Mouse (Mus musculus): Measurements from ENCODE around the gene Napb.
"Not testable (repeated sequence)": the region's sequence is repeated elsewhere in the genome, so short reads cannot be mapped to it uniquely, and the experiment has no call there.

Napb gene

DNA sequence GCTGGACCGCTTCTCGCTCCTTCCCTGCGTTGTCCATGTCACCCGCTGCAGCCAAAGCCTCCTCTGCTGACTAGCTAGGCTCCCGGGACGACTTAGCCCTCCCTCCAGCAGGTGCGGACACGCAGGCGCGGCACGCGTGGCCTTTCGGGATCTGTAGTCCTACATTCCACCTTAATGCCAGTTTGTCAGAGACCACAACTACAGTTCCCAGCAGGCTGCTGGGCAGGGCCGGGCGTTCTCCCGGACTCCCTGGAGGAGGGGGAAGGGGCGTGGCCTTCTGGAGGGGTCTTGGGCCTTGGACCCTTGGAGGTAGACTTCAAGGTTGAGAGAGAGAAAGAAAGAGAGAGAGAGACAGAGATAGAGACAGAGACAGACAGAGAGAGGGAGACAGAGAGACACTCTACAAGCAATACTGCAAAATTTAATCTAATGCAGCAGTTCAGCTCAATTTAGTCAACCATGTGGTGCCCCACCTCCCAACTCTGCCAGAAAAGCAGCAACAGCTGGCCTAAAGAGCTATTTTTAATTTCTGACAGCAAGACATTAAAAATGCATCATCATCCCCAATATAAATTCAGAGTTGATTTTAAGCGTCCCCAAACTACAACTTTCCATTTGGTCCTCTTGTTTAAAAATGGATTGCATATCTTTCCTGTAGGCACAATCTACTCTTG lies at the start of gene Napb:
Gene Napb (minus strand): TSS at position 141 of the 674 bp plus-strand sequence.
- DNase-seq = peak; percentile 95

DNA sequence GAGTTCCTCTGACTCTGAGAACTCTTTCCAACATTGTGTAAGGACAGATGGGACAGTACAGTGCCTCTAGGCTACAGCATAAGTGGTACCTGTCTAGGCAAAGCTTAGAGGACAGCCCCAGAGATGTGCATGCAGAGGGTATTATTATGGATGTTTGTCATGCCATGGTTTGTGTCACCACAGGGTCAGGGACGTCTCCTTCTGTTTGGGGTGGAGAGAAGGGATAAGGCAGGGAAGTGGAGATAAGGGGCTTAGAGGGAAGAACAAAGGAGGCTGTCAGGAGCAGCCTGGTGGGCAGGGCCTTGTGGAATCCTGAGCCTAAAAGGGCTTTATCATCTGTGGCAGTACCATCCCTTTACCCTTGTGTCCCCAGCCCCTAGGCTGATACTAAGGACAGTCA lies 49.4 kb upstream of the Napb start, which contains the start of gene 8030411F24Rik:
Gene 8030411F24Rik (plus strand): TSS at position 301 of the 400 bp plus-strand sequence.
- no peak for DNase-seq

DNA sequence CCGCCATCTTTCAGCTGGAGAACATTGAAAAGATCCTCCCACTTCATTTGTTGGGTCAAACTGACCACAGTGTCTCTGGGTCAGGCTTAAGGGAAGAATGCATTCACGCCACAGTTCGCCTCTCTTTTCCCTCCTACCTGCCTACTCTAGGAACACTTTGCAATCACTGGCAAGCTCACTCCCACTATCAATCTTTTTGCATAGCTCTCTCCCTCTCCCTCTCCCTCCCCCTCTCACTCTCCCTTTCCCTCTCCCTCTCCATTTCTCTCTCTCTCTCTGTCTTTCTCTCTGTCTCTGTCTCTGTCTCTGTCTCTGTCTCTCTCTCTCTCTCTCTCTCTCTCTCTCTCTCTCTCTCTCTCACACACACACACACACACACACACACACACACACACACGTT lies 39.1 kb upstream of the Napb start, which contains the start of gene Cst11:
Gene Cst11 (minus strand): TSS at position 101 of the 400 bp plus-strand sequence.
- not testable (repeated sequence) for DNase-seq

DNA sequence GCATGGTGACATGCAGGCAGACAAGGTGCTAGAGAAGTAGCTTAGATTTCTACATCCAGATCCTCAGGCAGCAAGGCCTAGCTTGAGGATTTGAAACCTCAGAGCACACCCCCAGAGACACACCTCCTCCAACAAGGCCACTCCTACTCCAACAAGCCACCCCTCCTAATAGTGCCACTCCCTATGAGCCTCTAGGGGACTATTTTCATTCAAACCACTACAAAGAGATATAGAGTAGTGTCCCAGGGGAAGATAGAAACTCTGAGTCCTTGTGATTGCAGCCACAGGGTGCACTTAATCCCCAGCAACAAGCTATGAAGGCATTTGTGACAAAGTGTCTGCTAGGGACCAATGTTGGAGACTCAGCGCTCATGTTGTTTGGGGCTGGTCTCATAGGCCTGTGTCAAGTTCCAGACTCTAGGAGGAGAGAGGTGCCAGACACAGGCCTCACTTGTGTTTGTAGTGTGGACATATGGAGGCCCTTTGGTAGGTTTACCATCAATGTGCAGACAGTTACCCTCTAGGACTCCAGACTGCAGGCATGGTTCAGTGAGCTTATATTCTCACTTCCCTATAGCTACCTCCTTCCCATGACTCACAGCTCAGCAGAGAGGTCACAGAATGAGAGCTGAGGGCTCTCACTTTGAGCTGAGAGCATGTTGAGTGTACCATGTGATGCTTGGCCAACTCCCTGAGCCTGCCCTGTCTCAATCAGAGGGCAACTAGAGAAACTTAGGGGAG lies 31.6 kb upstream of the Napb start:
- peak; percentile 45 for DNase-seq

DNA sequence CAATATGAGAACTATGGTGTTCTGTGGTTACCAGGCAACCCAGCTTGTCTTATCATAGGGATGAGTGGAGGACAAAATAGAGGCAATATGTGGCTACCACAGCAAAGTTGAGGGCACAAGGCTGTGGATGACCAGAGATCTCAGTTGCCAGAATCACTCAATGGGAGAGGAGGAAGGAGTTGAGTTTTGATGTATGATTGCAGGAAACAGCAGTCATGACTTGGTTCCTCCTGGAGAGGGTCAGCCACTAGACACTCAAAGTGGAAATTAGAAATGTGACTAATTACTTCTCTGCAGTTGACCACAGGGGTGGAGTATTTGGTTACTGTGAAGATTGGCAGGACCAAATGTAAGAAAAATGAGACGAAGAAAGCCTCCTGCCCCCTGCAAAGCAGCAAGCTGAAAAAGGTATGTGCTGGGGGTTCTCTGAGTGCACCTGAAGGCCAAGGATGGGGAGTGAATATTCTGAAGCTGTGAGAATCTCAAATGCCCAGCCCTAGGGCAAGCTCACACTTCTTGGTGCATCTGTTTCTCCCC lies 22.1 kb upstream of the Napb start:
- DNase-seq = no peak

DNA sequence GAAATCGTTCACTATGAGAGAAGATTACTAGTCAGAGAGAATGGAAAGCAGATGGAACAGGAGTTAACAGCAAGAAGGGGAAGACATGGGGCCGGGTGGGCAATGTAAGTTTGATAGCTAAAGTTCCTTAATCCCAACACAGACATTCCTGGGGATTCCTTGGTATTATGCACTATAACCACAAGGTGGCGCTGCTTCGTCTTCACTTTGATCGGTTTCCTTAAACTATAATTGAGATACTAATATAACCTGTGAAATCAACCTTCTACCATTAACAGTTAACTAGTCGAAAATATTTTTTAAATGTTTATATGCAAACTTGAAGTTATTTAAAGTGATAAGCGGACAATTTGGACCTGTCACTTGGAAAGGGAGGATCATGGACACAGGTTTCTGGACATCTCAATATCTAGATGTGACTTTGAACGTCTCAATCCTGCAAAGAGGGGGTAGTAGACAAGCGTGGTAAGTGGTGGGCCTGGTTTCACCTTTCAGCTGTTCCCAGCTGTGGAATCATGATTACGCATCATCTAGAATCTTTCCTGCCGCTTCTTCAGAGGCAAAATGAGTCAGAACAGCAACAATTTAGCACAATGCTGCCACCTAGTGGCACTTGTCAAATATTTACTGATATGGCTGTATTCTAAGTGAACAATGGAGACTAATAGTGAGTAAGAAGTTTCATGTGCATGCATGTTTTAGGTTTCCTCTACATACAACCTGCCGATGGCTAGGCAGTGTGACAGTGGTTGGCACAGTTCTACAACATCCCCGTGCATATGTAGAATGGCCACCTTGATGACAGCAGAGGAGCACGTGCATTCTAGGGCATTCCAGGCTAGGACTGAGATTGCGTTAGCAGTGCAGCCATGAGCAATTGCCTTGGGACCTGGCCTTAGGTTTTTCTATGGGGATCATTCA lies 19.9 kb upstream of the Napb start:
- peak; percentile 80 for DNase-seq

DNA sequence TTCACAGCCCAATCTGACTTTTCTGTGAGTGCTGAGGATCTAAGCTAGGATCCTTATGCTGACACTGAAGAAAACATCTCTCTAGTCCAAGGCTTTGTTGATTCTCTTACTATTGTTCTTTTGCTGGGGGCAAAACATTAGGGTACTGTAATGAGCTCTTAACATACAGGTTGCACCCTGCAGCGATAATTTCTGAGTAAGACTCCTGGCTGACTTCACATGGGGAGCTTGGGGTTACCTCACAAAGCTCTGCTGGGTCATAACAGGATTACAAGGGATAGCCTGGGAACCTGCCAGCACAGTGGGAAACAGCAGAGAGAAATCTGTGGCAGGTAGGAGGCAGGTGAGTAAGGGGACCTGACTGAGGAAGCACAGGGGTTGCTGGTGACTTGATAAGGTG lies 17.8 kb upstream of the Napb start, which contains the start of gene Cstl1:
Gene Cstl1 (plus strand): TSS at position 301 of the 400 bp plus-strand sequence.
- DNase-seq = no peak

DNA sequence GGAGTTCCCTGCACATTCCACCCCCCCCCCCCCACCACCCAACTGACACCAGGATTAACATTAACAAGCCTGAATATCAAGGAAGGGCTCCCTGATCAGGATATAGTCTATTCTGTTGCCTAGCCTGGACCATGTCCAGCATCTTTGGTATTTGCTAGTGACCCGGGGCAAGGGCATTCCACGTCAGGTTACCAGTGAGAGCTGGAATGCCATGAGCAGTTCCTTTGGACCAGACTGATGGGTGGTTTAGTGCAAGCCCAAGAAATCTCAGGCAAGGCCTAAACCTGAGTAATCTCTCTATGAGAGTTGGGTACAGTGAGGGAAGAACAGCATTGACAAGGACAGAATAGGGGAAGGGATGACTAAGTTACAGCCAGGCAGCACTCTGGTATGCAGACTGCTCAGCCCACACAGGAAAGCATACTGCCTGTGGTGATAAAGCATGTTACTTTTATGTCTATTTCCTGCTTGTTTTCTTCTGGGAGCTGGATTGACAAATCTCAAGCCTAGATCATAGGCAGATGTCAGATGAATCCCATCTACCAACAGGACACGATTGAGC lies 11.7 kb upstream of the Napb start:
- DNase-seq = no peak

DNA sequence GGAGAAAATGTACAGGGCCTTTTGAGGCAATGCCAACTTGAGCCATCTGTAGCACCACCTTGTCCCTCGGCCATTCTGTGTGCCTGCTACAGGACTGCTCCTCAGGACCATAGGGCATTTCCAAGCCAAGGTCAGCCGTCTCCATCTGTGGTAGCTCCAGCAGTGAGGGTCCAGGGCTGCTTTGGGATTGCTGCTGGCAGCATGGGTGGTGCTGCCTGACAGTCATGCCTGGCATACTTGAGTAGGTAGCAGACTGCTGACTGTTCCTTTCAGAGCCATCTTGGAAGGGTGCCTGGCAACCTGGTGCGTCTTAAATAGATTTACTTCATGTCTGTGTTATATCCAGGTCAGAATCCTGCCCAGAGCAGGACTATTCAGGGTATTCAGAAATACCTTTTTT lies 10.7 kb upstream of the Napb start:
- no peak for DNase-seq

DNA sequence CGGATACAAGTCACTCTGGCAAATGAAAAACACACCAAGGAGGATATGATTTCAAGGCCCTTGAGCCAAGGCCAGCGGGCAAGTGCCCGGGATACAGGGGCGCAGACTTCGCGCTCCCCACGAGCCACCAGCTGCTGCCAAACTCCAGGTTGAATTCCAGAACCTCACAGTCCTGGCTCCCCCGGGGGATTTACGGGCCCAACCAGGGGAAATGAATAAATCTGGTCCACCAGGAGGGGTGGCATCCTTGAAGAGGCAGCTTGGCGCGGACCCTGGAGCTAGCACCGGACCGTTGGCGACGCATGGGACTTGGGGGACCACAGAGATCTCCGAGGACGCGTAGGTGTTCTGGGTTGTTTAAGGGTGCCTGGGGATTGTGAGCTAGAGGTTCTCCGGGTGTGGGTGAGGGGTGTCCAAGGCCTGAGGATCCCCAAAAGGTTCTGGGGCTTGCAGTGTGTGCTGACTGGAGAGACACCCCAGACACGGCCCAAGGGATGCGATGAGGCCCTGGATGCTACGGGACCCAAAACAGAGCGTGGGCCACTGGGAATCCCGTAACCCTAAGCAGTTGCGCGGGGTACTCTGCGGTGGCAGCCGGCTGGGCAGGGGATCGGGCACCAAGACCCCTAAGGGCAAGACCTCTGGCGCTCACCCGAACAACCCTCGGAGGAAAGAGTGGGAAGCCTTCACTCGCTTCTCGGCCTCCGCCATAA lies 497 bp downstream of the Napb start:
- DNase-seq = peak; percentile 9

DNA sequence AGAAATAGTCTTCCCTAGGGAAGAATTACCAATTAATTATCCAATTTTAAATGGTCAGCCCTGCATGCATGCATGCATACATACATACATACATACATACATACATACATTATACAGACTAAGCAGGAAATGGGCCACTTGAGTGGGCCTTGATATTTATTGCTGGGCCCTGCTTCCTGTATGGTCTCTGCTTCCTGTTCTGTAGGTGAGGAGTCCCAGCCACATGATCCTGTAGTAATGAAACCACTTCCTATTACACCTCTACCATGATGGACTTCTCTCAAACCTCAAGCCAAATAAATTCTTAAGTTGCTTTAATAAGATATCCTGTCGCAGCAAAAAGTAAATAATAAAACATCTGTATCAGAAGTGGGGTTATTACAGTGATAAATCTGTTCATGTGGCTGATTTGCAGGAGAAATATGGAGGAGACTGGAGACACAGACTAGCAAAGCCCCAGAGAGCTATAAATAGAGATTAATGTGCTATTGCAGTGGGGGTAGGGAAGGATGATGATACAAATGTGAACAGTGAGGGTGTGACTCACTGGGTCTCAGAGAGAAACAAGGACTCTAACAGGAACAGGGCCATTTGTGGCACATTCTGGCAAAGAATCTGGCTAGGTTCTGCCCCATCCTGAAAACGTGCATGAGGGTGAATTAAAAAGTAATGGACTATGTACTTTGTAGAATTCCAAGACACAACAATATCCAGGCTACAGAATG lies 12.8 kb downstream of the Napb start:
- no peak for DNase-seq

DNA sequence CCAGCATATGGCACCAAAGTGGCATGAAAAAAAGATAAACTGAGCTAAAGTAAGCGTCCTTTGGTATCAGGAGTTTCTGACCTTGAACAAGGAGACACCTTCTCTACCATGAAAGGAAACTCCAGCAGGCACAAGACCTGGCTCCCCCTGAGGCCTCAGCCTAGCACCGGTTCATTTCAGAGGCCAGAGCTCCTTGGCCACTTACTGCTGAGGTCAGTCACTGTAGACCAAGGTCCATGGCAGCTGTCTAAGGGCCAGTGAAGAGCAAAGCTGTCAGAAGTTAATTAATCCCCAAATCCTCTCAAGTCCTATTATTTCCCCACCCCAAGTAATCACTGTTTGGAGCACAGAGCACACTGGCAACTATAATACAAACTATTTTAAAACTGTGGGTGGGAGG lies 15.2 kb downstream of the Napb start:
- no peak for DNase-seq

DNA sequence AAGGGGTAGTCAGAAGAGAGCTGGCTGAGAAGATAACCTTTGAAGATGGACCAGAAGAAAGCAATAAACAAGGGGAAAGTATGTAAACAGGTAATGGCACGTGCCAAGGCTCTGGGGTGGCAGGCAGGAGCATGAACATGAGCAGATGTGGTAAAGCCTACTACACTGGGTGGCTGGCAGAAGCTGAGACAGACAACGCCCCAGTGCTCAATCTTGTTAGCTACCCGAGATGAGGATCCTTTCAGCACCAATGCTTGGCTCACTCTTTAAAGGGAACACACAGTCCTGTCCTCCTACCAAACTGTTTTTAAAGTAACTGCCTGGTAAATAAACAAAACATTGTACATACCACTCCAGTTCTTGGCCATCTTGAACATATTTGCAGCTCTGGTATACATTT lies 19.9 kb downstream of the Napb start:
- no peak for DNase-seq

DNA sequence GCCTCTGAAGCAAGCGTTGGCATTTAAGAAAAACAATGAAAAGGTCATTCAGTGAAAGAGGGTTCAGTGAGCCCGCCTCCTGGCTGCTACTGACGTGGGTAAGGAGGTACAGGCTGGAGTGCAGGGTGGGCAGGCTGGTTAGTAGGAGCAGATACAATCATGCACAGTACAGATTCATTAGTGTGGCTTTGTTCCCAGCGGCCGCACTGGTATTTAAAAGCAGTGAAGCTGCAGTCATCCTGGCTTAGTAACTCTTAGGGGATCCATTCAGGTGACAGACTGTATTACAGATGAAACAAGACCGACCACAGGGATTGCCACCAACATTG lies 25.1 kb downstream of the Napb start:
- DNase-seq = no peak

DNA sequence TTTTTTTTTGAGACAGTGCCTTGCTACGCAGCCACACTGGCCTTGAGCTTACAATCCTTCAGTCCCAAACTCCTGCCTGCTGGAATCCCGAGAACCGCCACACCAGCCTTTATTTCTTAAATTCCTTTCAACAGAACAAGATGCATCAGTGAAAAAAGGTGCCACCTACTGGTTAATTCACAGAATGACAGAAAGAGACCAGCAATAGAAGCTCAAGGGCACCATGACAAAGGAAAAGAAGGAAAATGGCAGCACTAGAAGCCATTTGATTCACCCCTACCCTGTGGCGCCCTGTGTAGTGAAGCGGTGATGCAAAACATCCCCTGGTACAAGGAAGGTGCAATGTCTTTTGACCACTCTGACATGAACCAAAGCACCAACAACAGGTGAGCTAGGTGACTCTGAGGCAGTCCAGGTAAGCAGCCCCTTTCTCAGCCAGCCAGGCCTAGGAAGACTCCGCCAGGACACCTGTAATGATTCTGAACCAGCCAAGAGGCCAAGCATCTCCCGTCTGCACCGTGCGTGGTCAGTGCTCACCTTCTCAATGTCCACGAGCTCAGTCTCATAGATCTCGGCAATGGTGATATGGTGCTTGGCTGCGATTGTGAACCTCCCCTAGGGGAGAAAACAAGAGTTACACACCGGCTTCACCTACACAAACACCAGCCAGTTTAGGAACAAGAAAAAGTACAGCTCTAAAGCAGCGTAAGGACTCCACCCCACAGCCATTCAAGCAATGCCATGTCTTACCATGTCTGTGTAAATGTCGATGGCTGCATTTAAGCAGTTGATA lies 25.7 kb downstream of the Napb start:
- DNase-seq = peak; percentile 34

DNA sequence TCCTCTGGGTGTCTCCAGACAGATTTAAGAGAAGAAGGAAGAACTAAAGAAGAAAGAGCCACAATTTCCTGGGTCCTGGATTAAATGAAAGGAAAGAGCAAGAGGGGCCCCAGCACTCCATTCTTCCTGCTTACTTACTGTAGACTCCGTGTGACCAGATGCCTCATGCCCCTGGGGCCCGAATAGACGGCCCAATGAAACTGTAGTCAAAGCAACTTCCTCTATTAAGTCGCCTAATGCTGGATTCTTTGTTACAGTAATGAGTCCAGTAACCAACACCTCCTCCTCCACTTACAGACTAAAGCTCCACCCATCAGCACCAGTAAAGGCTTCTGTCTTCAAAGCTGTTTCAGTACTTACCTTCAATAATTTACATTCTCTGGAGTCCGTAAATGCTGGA lies 33.7 kb downstream of the Napb start:
- no peak for DNase-seq

DNA sequence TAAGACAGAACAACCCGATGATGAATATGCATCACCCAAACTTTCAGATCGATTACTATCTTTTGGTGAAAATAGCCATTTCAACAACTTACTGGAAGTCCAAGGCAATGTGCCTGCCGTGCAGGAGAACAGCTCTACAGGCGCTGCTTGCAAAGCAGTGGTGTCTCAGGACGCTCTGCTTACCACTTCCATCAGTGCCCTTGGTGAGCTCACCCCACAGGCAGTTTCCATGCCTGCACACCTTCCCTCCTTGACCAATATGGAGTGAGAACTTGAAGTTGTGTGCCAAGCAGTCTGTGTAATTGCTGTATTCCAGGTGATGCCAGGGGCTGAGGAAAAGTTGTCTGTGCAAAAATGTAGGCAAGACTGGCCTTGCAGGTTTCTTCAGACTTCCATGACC lies 41.5 kb downstream of the Napb start:
- DNase-seq = no peak

DNA sequence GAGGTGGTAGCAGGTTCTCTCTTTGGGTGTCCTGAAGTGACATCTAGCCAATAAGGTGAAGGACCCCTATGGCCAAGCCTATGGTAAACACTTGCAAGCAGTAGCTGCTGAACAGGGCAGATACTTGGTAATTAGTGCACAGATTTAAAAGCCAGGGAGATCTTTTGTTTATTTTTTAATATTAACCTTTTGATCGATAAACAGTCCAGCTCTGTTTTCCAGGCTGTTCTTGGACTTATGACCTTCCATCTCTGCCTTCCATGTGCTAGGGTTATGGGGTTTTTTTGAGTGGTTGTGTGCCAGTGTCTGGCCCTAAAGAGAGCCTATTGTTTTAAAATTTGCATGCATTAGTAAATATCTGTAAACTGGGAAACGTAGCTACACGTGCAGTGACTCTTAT lies 42.0 kb downstream of the Napb start:
- DNase-seq = no peak

DNA sequence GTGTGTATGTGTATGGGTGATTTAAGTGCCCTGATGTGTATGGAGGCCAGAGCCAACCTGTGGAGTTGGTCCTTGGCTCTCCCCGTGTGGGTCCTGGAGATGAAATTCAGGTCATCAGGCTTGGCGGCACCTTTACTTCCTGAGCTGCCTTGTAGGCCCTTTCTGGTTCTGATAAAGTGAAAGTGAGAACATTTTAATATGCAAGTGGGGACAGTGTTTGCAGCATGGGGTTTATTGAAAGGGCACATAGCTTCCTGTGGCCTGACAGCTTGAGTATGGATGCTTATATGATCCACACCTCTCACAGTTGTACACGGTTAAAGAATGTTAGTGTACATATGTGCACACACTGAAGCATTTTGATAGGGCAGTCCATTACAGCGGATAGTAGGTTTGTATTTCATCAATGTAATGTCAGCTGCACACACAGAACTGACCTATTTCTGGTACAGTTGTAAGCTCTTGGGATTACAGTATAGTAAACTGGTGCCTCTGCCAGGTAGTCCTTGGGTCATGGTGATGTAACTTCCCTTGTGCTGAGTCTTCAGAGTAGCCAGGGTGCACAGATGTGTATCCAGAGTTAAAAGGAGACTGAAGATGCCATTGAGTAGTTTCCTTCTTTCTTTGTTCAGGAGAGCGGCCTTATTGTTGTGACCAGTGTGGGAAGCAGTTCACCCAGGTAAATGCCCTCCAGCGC lies 42.7 kb downstream of the Napb start:
- DNase-seq = no peak

DNA sequence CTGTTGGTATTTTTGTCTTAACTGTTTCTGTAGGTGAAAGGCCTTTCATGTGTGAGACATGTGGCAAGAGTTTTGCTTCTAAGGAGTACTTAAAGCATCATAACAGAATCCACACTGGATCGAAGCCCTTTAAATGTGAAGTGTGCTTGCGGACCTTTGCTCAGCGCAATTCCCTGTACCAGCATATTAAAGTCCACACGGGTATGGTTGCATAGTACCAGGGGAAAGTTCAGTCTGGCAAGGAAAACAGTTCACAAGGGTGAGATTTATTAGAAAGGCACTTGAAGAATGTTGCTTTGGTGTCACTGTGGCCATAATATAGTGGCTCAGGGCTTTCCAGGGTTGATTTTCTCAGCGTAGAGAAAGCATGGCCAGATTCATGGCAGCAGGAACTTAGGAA lies 44.3 kb downstream of the Napb start:
- DNase-seq = no peak

Data from lung, postnatal 10 days (tissue).